Mouse (Mus musculus) heart, postnatal 0 days (tissue): ENCODE results near the gene Cd86. TPM values are rescaled to one million over a fixed set of nuclear protein-coding genes. Genes with fewer than 3 reads are reported as not detected.

Experiments
- ATAC-seq: fragments of 200-750 bp; cut with Nextera tagmentation; 2 replicates; pipeline ENCODE4 v1.8.0; 2017; ENCODE audit warnings: low read depth, moderate number of reproducible peaks, moderate library complexity; ENCODE audit not compliant: insufficient read depth
- DNase-seq: peaks from one replicate; pipeline ENCODE4 v3.0.0-alpha.2; 2016; ENCODE audit warnings: low spot score
- H3K27ac ChIP-seq: fragments of 300-500 bp; sonication (generic); 2 replicates; pipeline ENCODE4 v1.5.1; 2014; ENCODE audit warnings: low read depth, mild to moderate bottlenecking
- H3K27me3 ChIP-seq: fragments of 300-500 bp; sonication (generic); 2 replicates; pipeline ENCODE4 v1.6.1; 2014; ENCODE audit warnings: low read length, mixed read lengths; ENCODE audit not compliant: control insufficient read depth, insufficient read depth
- H3K36me3 ChIP-seq: fragments of 300-500 bp; sonication (generic); replicated peaks from 2 replicates; pipeline ENCODE4 v1.6.1; 2014; ENCODE audit warnings: low read length, mixed read lengths; ENCODE audit not compliant: control insufficient read depth, insufficient read depth
- H3K4me1 ChIP-seq: fragments of 300-500 bp; sonication (generic); 2 replicates; pipeline ENCODE4 v1.6.1; 2014; ENCODE audit warnings: antibody characterized with exemption; ENCODE audit not compliant: control insufficient read depth, insufficient read depth
- H3K4me2 ChIP-seq: fragments of 300-500 bp; sonication (generic); 2 replicates; pipeline ENCODE4 v1.6.1; 2014; ENCODE audit warnings: low read depth, mild to moderate bottlenecking, low read length, moderate library complexity
- H3K4me3 ChIP-seq: fragments of 300-500 bp; sonication (generic); 2 replicates; pipeline ENCODE4 v1.5.1; 2014; ENCODE audit warnings: low read depth, low read length
- H3K9ac ChIP-seq: fragments of 300-500 bp; sonication (generic); replicated peaks from 2 replicates; pipeline ENCODE4 v1.6.1; 2014; ENCODE audit warnings: low read depth, low read length, mixed read lengths
- H3K9me3 ChIP-seq: fragments of 300-500 bp; sonication (generic); replicated peaks from 2 replicates; pipeline ENCODE4 v1.6.1; 2016; ENCODE audit warnings: low read length; ENCODE audit not compliant: control insufficient read depth
- CTCF ChIP-seq: IDR thresholded peaks from 2 replicates; pipeline ENCODE4 v1.5.1; 2016; ENCODE audit warnings: antibody characterized with exemption, control low read depth, low read depth
- EP300 ChIP-seq: IDR thresholded peaks from 2 replicates; pipeline ENCODE4 v1.6.1; 2016; ENCODE audit warnings: antibody characterized with exemption, low read depth
- WGBS: fragments of 180-500 bp; shearing (Covaris S2); extraction: QIAGEN DNeasy Blood & Tissue Kit; methylation state at CpG from one replicate; pipeline ENCODE4 v1.1.7; 2014; 5-methylcytosine and 5-hydroxymethylcytosine counted together
- polyA plus RNA-seq: library from polyadenylated mRNA; unstranded; fragments of >200 nt; fragmentation: Nextera tagmentation; extraction: Ambion mirVana; gene quantifications from 2 replicates; pipeline ENCODE4 v1.2.1, GENCODE M21; 2015
- total RNA-seq: library from RNA; depleted of rRNA; stranded (reverse); fragments of >200 nt; gene quantifications from 2 replicates; pipeline ENCODE4 v1.2.3, GENCODE M21; 2014; ENCODE audit warnings: low replicate concordance

The Cd86 gene
- total and polyA plus RNA-seq, 2 experiments from 2014 or later = 0.19 to 0.77 TPM

- ATAC-seq (no peak), DNase-seq (no peak)
- H3K36me3 ChIP-seq = no peaks in the 10 kb centered on the region
- H3K4me3 ChIP-seq = no peak overlapping the region
- no peak overlapping the region for H3K4me2 ChIP-seq
- H3K27me3 ChIP-seq = no peaks in the 10 kb centered on the region
- no peaks in the 10 kb centered on the region for H3K9me3 ChIP-seq
- no peaks in the 10 kb centered on the region for H3K4me1 ChIP-seq
- 77% methylated on average over 2 of the region's 2 CpGs for WGBS
- no peak overlapping the region for H3K9ac ChIP-seq
- no peak overlapping the region for H3K27ac ChIP-seq
- TF ChIP-seq EP300 (no peak), CTCF (no peak)
Observed at GRCm38 (mm10) chr16:36688076-36688475, 22.2 kb upstream of the Cd86 start.

- 54% methylated on average over 6 of the region's 6 CpGs for WGBS
- DNase-seq (no peak), ATAC-seq (no peak)
- Histone ChIP-seq H3K36me3 (no peaks in the 10 kb centered on the region), H3K9ac (no peak overlapping the region), H3K27me3 (no peaks in the 10 kb centered on the region), H3K4me2 (no peak overlapping the region), H3K4me1 (no peaks in the 10 kb centered on the region), H3K4me3 (no peak overlapping the region), H3K27ac (no peak overlapping the region), H3K9me3 (no peaks in the 10 kb centered on the region)
- TF ChIP-seq CTCF (no peak), EP300 (no peak)
Observed at GRCm38 (mm10) chr16:36684325-36684918, 18.5 kb upstream of the Cd86 start.

GRCm38 (mm10) chr16:36681829-36682228, 15.9 kb upstream of the Cd86 start:
- no peak overlapping the region for H3K27ac ChIP-seq
- H3K4me3 ChIP-seq = no peak overlapping the region
- ATAC-seq (no peak), DNase-seq (no peak)
- 85% methylated on average over 3 of the region's 3 CpGs for WGBS
- no peak overlapping the region for H3K9ac ChIP-seq
- no peaks in the 10 kb centered on the region for H3K9me3 ChIP-seq
- no peaks in the 10 kb centered on the region for H3K4me1 ChIP-seq
- H3K4me2 ChIP-seq = no peak overlapping the region
- no peaks in the 10 kb centered on the region for H3K27me3 ChIP-seq
- TF ChIP-seq EP300 (no peak), CTCF (no peak)
- H3K36me3 ChIP-seq = no peaks in the 10 kb centered on the region

GRCm38 (mm10) chr16:36675902-36676301, 10.0 kb upstream of the Cd86 start:
- Histone ChIP-seq H3K4me1 (no peaks in the 10 kb centered on the region), H3K4me3 (no peak overlapping the region), H3K27me3 (no peaks in the 10 kb centered on the region), H3K9me3 (no peaks in the 10 kb centered on the region), H3K4me2 (no peak overlapping the region), H3K9ac (no peak overlapping the region), H3K36me3 (no peaks in the 10 kb centered on the region), H3K27ac (no peak overlapping the region)
- ATAC-seq (no peak), DNase-seq (no peak)
- TF ChIP-seq EP300 = no peak
- no peak for TF ChIP-seq CTCF
- 84% methylated on average over 2 of the region's 2 CpGs for WGBS

- 34% methylated on average over 2 of the region's 2 CpGs for WGBS
- TF ChIP-seq CTCF = no peak
- no peak for TF ChIP-seq EP300
- Histone ChIP-seq H3K4me3 (no peak overlapping the region), H3K4me2 (no peak overlapping the region), H3K27ac (no peak overlapping the region), H3K4me1 (no peaks in the 10 kb centered on the region), H3K36me3 (no peaks in the 10 kb centered on the region), H3K9me3 (no peaks in the 10 kb centered on the region), H3K9ac (no peak overlapping the region), H3K27me3 (no peaks in the 10 kb centered on the region)
- no peak for ATAC-seq
- no peak for DNase-seq
Observed at GRCm38 (mm10) chr16:36675304-36675703, 9.4 kb upstream of the Cd86 start.
